Mouse (Mus musculus) MEL (cell line): ENCODE results near the gene Kcmf1.

Experiments
- CHD1 ChIP-seq: IDR thresholded peaks from 2 replicates; pipeline ENCODE4 v1.6.1; 2012; ENCODE audit warnings: low read depth, mild to moderate bottlenecking, inconsistent platforms, low read length, improper control_type of control experiment
- CHD2 ChIP-seq: IDR thresholded peaks from 2 replicates; pipeline ENCODE4 v1.6.1; 2011; ENCODE audit warnings: low read length, improper control_type of control experiment
- CTCF ChIP-seq, 3 experiments: IDR thresholded peaks in 2 of 3; conservative IDR thresholded peaks in 1 of 3; 2 replicates each; pipeline ENCODE4 v1.5.1; 2011 to 2012; ENCODE audit warnings: low read length in 3 of 3, low read depth in 2 of 3, mild to moderate bottlenecking in 2 of 3, improper control_type of control experiment in 1 of 3, inconsistent platforms in 1 of 3, mixed read lengths in 1 of 3, moderate library complexity in 1 of 3; ENCODE audit not compliant: control insufficient read depth in 1 of 3, insufficient read depth in 1 of 3, poor library complexity in 1 of 3, severe bottlenecking in 1 of 3
- E2F4 ChIP-seq: IDR thresholded peaks from 2 replicates; pipeline ENCODE4 v1.6.1; 2011; ENCODE audit warnings: low read depth, low read length, improper control_type of control experiment, borderline replicate concordance
- GATA1 ChIP-seq: IDR thresholded peaks from 2 replicates; pipeline ENCODE4 v1.6.1; 2011; ENCODE audit warnings: low read depth, low read length, improper control_type of control experiment
- MAFK ChIP-seq: IDR thresholded peaks from 2 replicates; pipeline ENCODE4 v1.6.1; 2011; ENCODE audit warnings: low read depth, mild to moderate bottlenecking, low read length, improper control_type of control experiment, borderline replicate concordance
- SMC3 ChIP-seq: IDR thresholded peaks from 2 replicates; pipeline ENCODE4 v1.6.1; 2011; ENCODE audit warnings: low read depth, low read length, improper control_type of control experiment
- UBTF ChIP-seq: IDR thresholded peaks from 2 replicates; pipeline ENCODE4 v1.6.1; 2012; ENCODE audit warnings: low read depth, mild to moderate bottlenecking, inconsistent platforms, low read length, improper control_type of control experiment, moderate library complexity, borderline replicate concordance; ENCODE audit not compliant: insufficient read depth

- TF ChIP-seq CTCF (IDR thresholded peaks at IDR 0.05 in 2 of 3, conservative IDR thresholded peaks at IDR 0.05 in 1 of 3; ENCODE audit: control insufficient read depth in 1 of 3, insufficient read depth in 1 of 3, low read depth in 2 of 3, low read length in 3 of 3, poor library complexity in 1 of 3, severe bottlenecking in 1 of 3) = no peak
- no peak for TF ChIP-seq MAFK
- no peak for TF ChIP-seq CHD1
- TF ChIP-seq SMC3 = no peak
- no peak for TF ChIP-seq CHD2
- TF ChIP-seq E2F4 = no peak
- no peak for TF ChIP-seq GATA1
- no peak for TF ChIP-seq UBTF
Measured at GRCm38 (mm10) chr6:72825762-72826161, 74.0 kb downstream of the Kcmf1 start.
